Comparison of ENCODE assay signal across 13 mouse cellular contexts in the genomic region with DNA sequence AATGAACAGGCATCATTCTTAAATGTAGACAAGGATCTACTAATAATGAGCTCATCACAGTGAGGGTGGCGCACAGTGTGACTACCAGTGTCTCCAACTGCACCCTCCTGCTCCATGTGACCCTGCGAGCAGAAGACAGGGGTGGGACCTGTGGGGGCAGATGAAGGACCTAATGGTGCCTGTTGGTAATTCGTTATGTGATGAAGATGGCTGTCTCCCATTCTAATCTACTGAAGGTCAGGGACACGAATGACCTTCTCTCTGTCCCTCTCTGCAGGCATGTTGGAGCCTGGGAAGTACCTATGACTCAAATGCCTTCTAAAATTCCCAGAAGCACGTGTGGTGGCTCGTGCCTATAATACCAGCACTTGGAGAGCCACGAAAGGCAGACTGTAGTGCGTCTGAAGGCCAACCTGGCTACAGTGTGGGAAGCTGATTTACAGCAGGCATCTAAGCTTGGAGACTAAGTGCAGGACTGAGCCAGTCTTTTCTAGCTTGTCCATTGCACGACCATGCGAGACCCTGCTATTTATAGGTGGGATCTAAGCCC.
"Had no signal": no experiment of that assay in that cellular context is flagged by ENCODE, and none has a peak within 500 bp of the region (broad histone marks: within the 10 kb centered on the region; RNA-seq: fewer than 3 reads in every experiment).

No protein-coding gene starts in this region.

- H3K9ac ChIP-seq: liver, embryonic 13.5 days; midbrain, embryonic 13.5 days had no signal

- ATAC-seq: midbrain, embryonic 13.5 days; midbrain, embryonic 16.5 days had no signal

- H3K4me1 ChIP-seq: liver, embryonic 13.5 days; midbrain, embryonic 10.5 days; midbrain, embryonic 13.5 days had no signal

- DNase-seq: kidney, adult 9 months; kidney, postnatal 14 days; kidney, postnatal 4 days; liver, embryonic 13.5 days; lung, adult 2 months; lung, postnatal 14 days; lung, postnatal 4 days; thymus, adult 2 months; thymus, postnatal 14 days; thymus, postnatal 4 days had no signal

- H3K27ac ChIP-seq: liver, embryonic 13.5 days; midbrain, embryonic 10.5 days; midbrain, embryonic 13.5 days had no signal

- H3K36me3 ChIP-seq: liver, embryonic 13.5 days; midbrain, embryonic 10.5 days; midbrain, embryonic 13.5 days had no signal

- H3K4me3 ChIP-seq: liver, embryonic 13.5 days; midbrain, embryonic 10.5 days; midbrain, embryonic 13.5 days had no signal

- H3K9me3 ChIP-seq: liver, embryonic 13.5 days; midbrain, embryonic 10.5 days; midbrain, embryonic 13.5 days had no signal

- H3K27me3 ChIP-seq: liver, embryonic 13.5 days; midbrain, embryonic 13.5 days had no signal

- H3K4me2 ChIP-seq: liver, embryonic 13.5 days; midbrain, embryonic 13.5 days had no signal
